Comparison of ENCODE assay signal across 8 mouse cellular contexts in the genomic region with DNA sequence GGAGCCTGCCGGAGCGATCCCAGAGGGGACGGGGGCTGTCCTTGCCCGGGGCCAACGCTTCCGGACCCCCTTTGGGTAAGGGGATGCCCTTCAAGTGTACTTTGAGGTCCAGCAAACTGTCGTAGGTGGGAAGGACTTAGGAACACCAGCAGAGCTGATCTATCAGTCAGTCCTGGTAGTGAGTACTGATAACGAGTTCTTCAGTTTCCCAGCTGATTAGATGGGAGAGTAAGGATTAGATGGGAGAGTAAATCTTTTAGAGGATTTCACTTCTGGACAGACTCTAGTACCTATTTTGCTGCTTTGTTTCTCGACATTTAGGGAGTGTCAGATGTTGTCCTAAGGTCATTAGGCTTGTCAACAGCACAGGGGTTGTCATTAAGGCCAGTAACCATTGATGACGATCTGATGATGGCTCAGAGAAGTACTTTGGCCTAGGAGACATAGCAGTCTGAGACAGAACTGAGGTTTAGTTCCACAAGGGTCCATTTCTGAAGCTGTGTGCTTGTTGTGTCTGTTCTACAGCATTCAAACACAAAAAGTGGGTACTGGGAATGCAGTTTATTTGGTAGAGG. TPM values are rescaled to one million over a fixed set of nuclear protein-coding genes. Genes with fewer than 3 reads are reported as not detected.
A peak's percentile ranks its signal among the peaks of the same experiment; 100 is the strongest.
DNase-seq lines count a peak whose midpoint lies in the region; ATAC-seq and TF ChIP-seq lines count a peak whose summit lies in the region.

No protein-coding gene starts in this region.

- CTCF ChIA-PET in Patski (lab: Charles Lee) = interaction anchor here (1.2 kb wide), 1 partner anchor 28 kb away, joined by 4 read pairs; a partner anchor contains a TSS

- H3K9ac ChIP-seq in hindbrain, embryonic 12.5 days = peak overlapping the region; percentile 98
- H3K9ac ChIP-seq in midbrain, embryonic 14.5 days (replicated peaks; ENCODE audit: low read length) = peak overlapping the region; percentile 97

- H3K9me3 ChIP-seq in hindbrain, embryonic 12.5 days (replicated peaks) = no peaks in the 10 kb centered on the region
- no peaks in the 10 kb centered on the region for H3K9me3 ChIP-seq in midbrain, embryonic 14.5 days (ENCODE audit: control insufficient read depth, low read length)

- no peak for TF ChIP-seq CTCF in kidney, adult 2 months (conservative IDR thresholded peaks at IDR 0.05; ENCODE audit: insufficient read depth, insufficient read length, low read depth, low read length)
- TF ChIP-seq CTCF in Patski (IDR thresholded peaks at IDR 0.05) = no peak

- DNase-seq in kidney, adult 2 months = no peak
- DNase-seq in kidney, postnatal 14 days = no peak
- no peak for DNase-seq in Patski (ENCODE audit: low read depth, low spot score)
- DNase-seq in midbrain, embryonic 14.5 days = no peak
- no peak for DNase-seq in right cerebral cortex, postnatal 10 days (ENCODE audit: low spot score in 2 of 2)
- DNase-seq in gastrocnemius, postnatal 36 days = no peak

- H3K27ac ChIP-seq in kidney, adult 2 months (ENCODE audit: insufficient read depth, low read depth, low read length) = peak overlapping the region; percentile 62
- peak overlapping the region; percentile 85 for H3K27ac ChIP-seq in hindbrain, embryonic 12.5 days
- peak overlapping the region; percentile 84 for H3K27ac ChIP-seq in midbrain, embryonic 14.5 days (replicated peaks; ENCODE audit: low read depth, low read length)

- under 1% methylated on average over 10 of the region's 10 CpGs for WGBS in kidney, adult 2 months
- under 1% methylated on average over 10 of the region's 10 CpGs for WGBS in hindbrain, embryonic 12.5 days
- 1% methylated on average over 10 of the region's 10 CpGs for WGBS in midbrain, embryonic 14.5 days

- intact Hi-C loops in gastrocnemius, postnatal 36 days (cut with DNase I) = loop anchor here (2.0 kb wide), 1 partner anchor 28 kb away; a partner anchor contains a TSS

- in situ Hi-C loops in Patski (cut with MboI; ENCODE audit: low pct_unique_long_range_greater_than_20kb) = no loop called here

- no peaks in the 10 kb centered on the region for H3K27me3 ChIP-seq in kidney, adult 2 months (replicated peaks; ENCODE audit: control insufficient read depth, insufficient read depth, low read length)
- no peaks in the 10 kb centered on the region for H3K27me3 ChIP-seq in Patski
- H3K27me3 ChIP-seq in hindbrain, embryonic 12.5 days = no peaks in the 10 kb centered on the region
- H3K27me3 ChIP-seq in midbrain, embryonic 14.5 days (ENCODE audit: control insufficient read depth, insufficient read depth, low read length) = no peaks in the 10 kb centered on the region

- peak overlapping the region; percentile 97 for H3K4me3 ChIP-seq in kidney, adult 2 months (ENCODE audit: insufficient read depth, low read depth, low read length)
- H3K4me3 ChIP-seq in hindbrain, embryonic 12.5 days = peak overlapping the region; percentile 100
- peak overlapping the region; percentile 98 for H3K4me3 ChIP-seq in midbrain, embryonic 14.5 days (replicated peaks; ENCODE audit: low read depth, low read length)

- H3K36me3 ChIP-seq in kidney, adult 2 months (ENCODE audit: control insufficient read depth, insufficient read depth, low read length) = peaks cover 3% of the 10 kb centered on the region
- peaks cover 11% of the 10 kb centered on the region for H3K36me3 ChIP-seq in hindbrain, embryonic 12.5 days
- H3K36me3 ChIP-seq in midbrain, embryonic 14.5 days (ENCODE audit: control insufficient read depth, insufficient read depth, low read length) = 0 out of 2 replicates have a peak, but pooled peaks cover 2% of the 10 kb centered on the region

- peak; percentile 53 for ATAC-seq in Patski
- peak; percentile 65; the same call in 1 of the 2 replicates for ATAC-seq in hindbrain, embryonic 12.5 days (ENCODE audit: low FRiP score)
- ATAC-seq in midbrain, embryonic 14.5 days (ENCODE audit: low FRiP score, low TSS enrichment) = no peak
- no peak for ATAC-seq in cerebellum, adult (ENCODE audit: insufficient number of reproducible peaks, low FRiP score, low TSS enrichment)

- TF ChIP-seq POLR2A in kidney, adult 2 months (IDR thresholded peaks at IDR 0.05; ENCODE audit: low read depth, low read length) = no peak

- H3K4me1 ChIP-seq in kidney, adult 2 months (ENCODE audit: control insufficient read depth, insufficient read depth, low read length) = peaks cover 6% of the 10 kb centered on the region; the same call in 1 of the 2 replicates
- peaks cover 9% of the 10 kb centered on the region for H3K4me1 ChIP-seq in hindbrain, embryonic 12.5 days
- peaks cover 12% of the 10 kb centered on the region for H3K4me1 ChIP-seq in midbrain, embryonic 14.5 days (ENCODE audit: control insufficient read depth, insufficient read depth, low read length)

- POLR2A ChIA-PET in Patski (lab: Charles Lee) = interaction anchor here (0.6 kb wide), 1 partner anchor 636 kb away, joined by 5 read pairs; no protein-coding TSS in a partner anchor

- H3K4me2 ChIP-seq in hindbrain, embryonic 12.5 days (replicated peaks) = peak overlapping the region; percentile 57
- peak overlapping the region; percentile 71 for H3K4me2 ChIP-seq in midbrain, embryonic 14.5 days (ENCODE audit: low read length)

RNA-seq across cellular contexts. Expression of a gene that starts 5.2 kb away (rescaled TPM):
- 1.4 and 1.7 TPM in 2 replicates for polyA plus RNA-seq in kidney, adult 2 months (2012; rRNA removed)
- polyA plus RNA-seq in Patski (2021) = 1.8 TPM
- 11.0 and 11.8 TPM in 2 replicates for polyA plus RNA-seq in hindbrain, embryonic 12.5 days (2016; fragmentation: Nextera tagmentation; extraction: Ambion mirVana)
- polyA plus RNA-seq in midbrain, embryonic 14.5 days (2014; fragmentation: Nextera tagmentation; extraction: Ambion mirVana) = 8.6 and 10.8 TPM in 2 replicates
- 1 to 10 TPM; 6.1 to 6.4 TPM for total RNA-seq in gastrocnemius, postnatal 36 days (2021)

RNA-seq across cellular contexts. Expression of a gene that starts 28.1 kb away (rescaled TPM):
- 34.9 and 55.4 TPM in 2 replicates for polyA plus RNA-seq in kidney, adult 2 months (2012; rRNA removed)
- polyA plus RNA-seq in Patski (2021) = 181 TPM
- polyA plus RNA-seq in hindbrain, embryonic 12.5 days (2016; fragmentation: Nextera tagmentation; extraction: Ambion mirVana) = 103 and 104 TPM in 2 replicates
- 118 and 127 TPM in 2 replicates for polyA plus RNA-seq in midbrain, embryonic 14.5 days (2014; fragmentation: Nextera tagmentation; extraction: Ambion mirVana)
- total RNA-seq in gastrocnemius, postnatal 36 days (2021) = 100 to 1,000 TPM; 486 to 490 TPM

RNA-seq across cellular contexts. Expression of a gene that starts 43.4 kb away (rescaled TPM):
- 11.8 and 13.6 TPM in 2 replicates for polyA plus RNA-seq in kidney, adult 2 months (2012; rRNA removed)
- polyA plus RNA-seq in Patski (2021) = 35.0 TPM
- 81.8 and 90.3 TPM in 2 replicates for polyA plus RNA-seq in hindbrain, embryonic 12.5 days (2016; fragmentation: Nextera tagmentation; extraction: Ambion mirVana)
- polyA plus RNA-seq in midbrain, embryonic 14.5 days (2014; fragmentation: Nextera tagmentation; extraction: Ambion mirVana) = 85.1 and 85.2 TPM in 2 replicates
- total RNA-seq in gastrocnemius, postnatal 36 days (2021) = 10 to 100 TPM in 1 of 2 experiments, 1 to 10 TPM in 1; 9.3 to 11.8 TPM

Comparison
In these comparisons a context has a peak if more than half of its experiments do, and no peak if none do; other contexts are left out.
1. ATAC-seq: peak in Patski (single experiment) and hindbrain, embryonic 12.5 days (single experiment); none in midbrain, embryonic 14.5 days (single experiment) and cerebellum, adult (single experiment).
2. Peak in every context shown above with its lines, with median percentiles within 50 percentile points of each other: H3K27ac ChIP-seq and H3K4me3 ChIP-seq.